Mouse (Mus musculus) thymus, adult 2 months (tissue): ENCODE results near the gene Borcs7. TPM values are rescaled to one million over a fixed set of nuclear protein-coding genes. Genes with fewer than 3 reads are reported as not detected.

ENCODE experiments used
- DNase-seq: peaks from one replicate; pipeline ENCODE4 v3.0.0; 2021
- H3K27ac ChIP-seq: fragments of 200-500 bp; 2 replicates; pipeline ENCODE4 v1.5.1; 2012; ENCODE audit warnings: low read length, control low read depth; ENCODE audit not compliant: control insufficient read depth, insufficient read depth
- H3K27me3 ChIP-seq: fragments of 200-500 bp; 2 replicates; pipeline ENCODE4 v1.6.1; 2012; ENCODE audit warnings: mild to moderate bottlenecking, low read length, moderate library complexity, mixed read lengths; ENCODE audit not compliant: control insufficient read depth, insufficient read depth
- H3K36me3 ChIP-seq: fragments of 200-500 bp; 2 replicates; pipeline ENCODE4 v1.6.1; 2012; ENCODE audit warnings: mild to moderate bottlenecking, low read length, moderate library complexity; ENCODE audit not compliant: control insufficient read depth, insufficient read depth
- H3K4me1 ChIP-seq: fragments of 200-500 bp; replicated peaks from 2 replicates; pipeline ENCODE4 v1.6.1; 2012; ENCODE audit warnings: low read length; ENCODE audit not compliant: control insufficient read depth, insufficient read depth
- H3K4me3 ChIP-seq: fragments of 200-500 bp; 2 replicates; pipeline ENCODE4 v1.5.1; 2012; ENCODE audit warnings: mild to moderate bottlenecking, low read length, control low read depth, moderate library complexity; ENCODE audit not compliant: control insufficient read depth, insufficient read depth
- CTCF ChIP-seq: fragments of 200-500 bp; IDR thresholded peaks from 2 replicates; pipeline ENCODE4 v1.5.1; 2012; ENCODE audit warnings: mild to moderate bottlenecking, control low read depth, low read length, moderate library complexity, borderline replicate concordance; ENCODE audit not compliant: control insufficient read depth, poor library complexity, insufficient read depth; ENCODE audit errors: extremely low read depth
- POLR2A ChIP-seq: fragments of 200-500 bp; IDR thresholded peaks from 2 replicates; pipeline ENCODE4 v1.6.1; 2012; ENCODE audit warnings: mild to moderate bottlenecking, low read length, control low read depth, moderate library complexity; ENCODE audit not compliant: control insufficient read depth, poor library complexity, insufficient read depth; ENCODE audit errors: extremely low read depth
- WGBS: fragments of 180-500 bp; shearing (Covaris S2); methylation state at CpG from one replicate; pipeline ENCODE4 v1.1.7; 2018; 5-methylcytosine and 5-hydroxymethylcytosine counted together
- polyA plus RNA-seq: library from polyadenylated mRNA; depleted of rRNA; stranded (reverse); fragments of >200 nt; gene quantifications from 2 replicates; pipeline ENCODE4 v1.2.3, GENCODE M21; 2012

Gene Borcs7
- polyA plus RNA-seq, 1 experiment = 4.4 TPM

GRCm38 (mm10) chr19:46662784-46663183, 26.9 kb upstream of the Borcs7 start:
- Histone ChIP-seq H3K4me3 (no peak overlapping the region), H3K27ac (no peak overlapping the region), H3K36me3 (no peaks in the 10 kb centered on the region), H3K27me3 (no peaks in the 10 kb centered on the region), H3K4me1 (no peaks in the 10 kb centered on the region)
- no peak for DNase-seq
- TF ChIP-seq CTCF = no peak
- no peak for TF ChIP-seq POLR2A
- WGBS = 84% methylated on average over 6 of the region's 6 CpGs

GRCm38 (mm10) chr19:46665474-46665873, 24.2 kb upstream of the Borcs7 start:
- WGBS = 84% methylated on average over 7 of the region's 7 CpGs
- Histone ChIP-seq H3K36me3 (no peaks in the 10 kb centered on the region), H3K4me1 (no peaks in the 10 kb centered on the region), H3K4me3 (no peak overlapping the region), H3K27me3 (no peaks in the 10 kb centered on the region), H3K27ac (no peak overlapping the region)
- no peak for DNase-seq
- TF ChIP-seq POLR2A (no peak), CTCF (no peak)

- H3K27ac ChIP-seq = no peak overlapping the region
- no peak overlapping the region for H3K4me3 ChIP-seq
- WGBS = 88% methylated on average over 11 of the region's 11 CpGs
- no peaks in the 10 kb centered on the region; the same call in 1 of the 2 replicates for H3K27me3 ChIP-seq
- no peak for DNase-seq
- H3K36me3 ChIP-seq = no peaks in the 10 kb centered on the region
- no peaks in the 10 kb centered on the region for H3K4me1 ChIP-seq
- TF ChIP-seq CTCF (no peak), POLR2A (no peak)
Observed at GRCm38 (mm10) chr19:46667300-46667699, 22.4 kb upstream of the Borcs7 start.

GRCm38 (mm10) chr19:46668263-46668662, 21.4 kb upstream of the Borcs7 start:
- no peak overlapping the region for H3K4me3 ChIP-seq
- H3K4me1 ChIP-seq = no peaks in the 10 kb centered on the region
- no peak overlapping the region for H3K27ac ChIP-seq
- no peak for TF ChIP-seq POLR2A
- TF ChIP-seq CTCF = no peak
- WGBS = 94% methylated on average over 10 of the region's 10 CpGs
- no peaks in the 10 kb centered on the region for H3K36me3 ChIP-seq
- no peaks in the 10 kb centered on the region; the same call in 1 of the 2 replicates for H3K27me3 ChIP-seq
- DNase-seq = no peak

- 87% methylated on average over 5 of the region's 5 CpGs for WGBS
- no peak for TF ChIP-seq POLR2A
Observed at GRCm38 (mm10) chr19:46669802-46670201, 19.9 kb upstream of the Borcs7 start.

GRCm38 (mm10) chr19:46670691-46671090, 19.0 kb upstream of the Borcs7 start:
- H3K27me3 ChIP-seq = no peaks in the 10 kb centered on the region; the same call in 1 of the 2 replicates

More at GRCm38 (mm10) chr19:46669802-46670201, 19.9 kb upstream of the Borcs7 start:
- no peak for DNase-seq
- H3K27me3 ChIP-seq = no peaks in the 10 kb centered on the region; the same call in 1 of the 2 replicates
- H3K4me1 ChIP-seq = no peaks in the 10 kb centered on the region
- no peak overlapping the region for H3K4me3 ChIP-seq
- H3K27ac ChIP-seq = no peak overlapping the region
- H3K36me3 ChIP-seq = no peaks in the 10 kb centered on the region

More at GRCm38 (mm10) chr19:46670691-46671090, 19.0 kb upstream of the Borcs7 start:
- Histone ChIP-seq H3K36me3 (no peaks in the 10 kb centered on the region), H3K27ac (no peak overlapping the region), H3K4me1 (no peaks in the 10 kb centered on the region), H3K4me3 (no peak overlapping the region)
- 46% methylated on average over 13 of the region's 13 CpGs for WGBS
- TF ChIP-seq CTCF = peak; percentile 85; the same call in 1 of the 2 replicates
- no peak for TF ChIP-seq POLR2A
- peak; percentile 56 for DNase-seq
